Mouse (Mus musculus) spleen, adult 2 months (tissue): Measurements from ENCODE around the gene Orm1.

ENCODE experiments used
- CTCF ChIP-seq: fragments of 200-500 bp; IDR thresholded peaks from 2 replicates; pipeline ENCODE4 v1.5.1; 2011; ENCODE audit warnings: mild to moderate bottlenecking, inconsistent platforms; ENCODE audit not compliant: insufficient read depth, insufficient read length, insufficient replicate concordance; ENCODE audit errors: extremely low read depth
- POLR2A ChIP-seq: fragments of 200-500 bp; IDR thresholded peaks from 2 replicates; pipeline ENCODE4 v1.6.1; 2011; ENCODE audit warnings: low read depth, low read length, inconsistent platforms

GRCm38 (mm10) chr4:63302641-63303040 lies 41.7 kb upstream of the Orm1 start:
- TF ChIP-seq CTCF (no peak), POLR2A (no peak)
